Mouse (Mus musculus): ENCODE data around the gene Slc27a4.

DNA sequence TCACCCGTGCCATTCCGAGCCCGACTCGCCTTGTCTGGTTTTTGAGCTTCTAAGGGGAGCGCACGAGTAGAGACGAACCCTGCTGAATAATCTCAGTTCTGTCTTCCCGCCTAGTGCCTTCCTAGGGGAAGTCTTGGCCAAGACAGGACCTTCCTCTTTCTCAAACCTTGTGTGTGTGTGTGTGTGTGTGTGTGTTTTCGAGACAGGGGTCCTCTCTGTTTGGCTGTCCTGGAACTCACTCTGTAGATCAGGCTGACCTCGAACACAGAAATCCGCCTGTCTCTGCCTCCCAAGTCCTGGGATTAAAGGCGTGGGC lies 25.2 kb downstream of the Slc27a4 start:
- TF ChIP-seq REST (IDR thresholded peaks at IDR 0.05; ENCODE audit: insufficient read depth, insufficient read length) (no peak), MYOG (IDR thresholded peaks at IDR 0.05; ENCODE audit: control insufficient read depth in 1 of 3, insufficient read depth in 1 of 3, insufficient read length in 2 of 3, low read depth in 2 of 3) (no peak), POLR2A (IDR thresholded peaks at IDR 0.05; ENCODE audit: insufficient read length, low read depth) (no peak), MAX (IDR thresholded peaks at IDR 0.05; ENCODE audit: low read depth) (no peak), POLR2AphosphoS2 (IDR thresholded peaks at IDR 0.05; ENCODE audit: insufficient read length, low read depth) (no peak)

Measured in myocyte (in vitro differentiated cells).